Mouse (Mus musculus) embryo, embryonic 9.5 days (tissue): ENCODE measurements around the gene Mosmo.

Experiments
- DNase-seq: peaks from one replicate; pipeline ENCODE4 v3.0.0-alpha.2; 2017; ENCODE audit errors: extremely low spot score

Gene Mosmo

GRCm38 (mm10) chr7:120767369-120767768 is 90.0 kb downstream of the Mosmo start:
- no peak for DNase-seq

- no peak for DNase-seq
Observed at GRCm38 (mm10) chr7:120771389-120771788, 94.0 kb downstream of the Mosmo start.

- DNase-seq, result no peak
Observed at GRCm38 (mm10) chr7:120778012-120778411, 100.6 kb downstream of the Mosmo start.
